Mouse (Mus musculus) liver, embryonic 16.5 days (tissue): ENCODE measurements around the gene Lrrc15. TPM values are rescaled to one million over a fixed set of nuclear protein-coding genes. Genes with fewer than 3 reads are reported as not detected.
A peak's percentile ranks its signal among the peaks of the same experiment; 100 is the strongest.

Source experiments
- ATAC-seq: fragments of 200-750 bp; cut with Nextera tagmentation; 2 replicates; pipeline ENCODE4 v1.8.0; 2017; ENCODE audit warnings: low read depth, mild to moderate bottlenecking, moderate number of reproducible peaks, moderate library complexity
- H3K27ac ChIP-seq: fragments of 300-500 bp; sonication (generic); 2 replicates; pipeline ENCODE4 v1.5.1; 2014; ENCODE audit warnings: mild to moderate bottlenecking, low read length
- H3K27me3 ChIP-seq: fragments of 300-500 bp; sonication (generic); 2 replicates; pipeline ENCODE4 v1.6.1; 2014; ENCODE audit warnings: low read depth, low read length, mixed read lengths; ENCODE audit not compliant: control insufficient read depth, insufficient read depth
- H3K36me3 ChIP-seq: fragments of 300-500 bp; sonication (generic); 2 replicates; pipeline ENCODE4 v1.6.1; 2014; ENCODE audit warnings: mild to moderate bottlenecking; ENCODE audit not compliant: control insufficient read depth, insufficient read depth
- H3K4me1 ChIP-seq: fragments of 300-500 bp; sonication (generic); 2 replicates; pipeline ENCODE4 v1.6.1; 2014; ENCODE audit warnings: low read depth, low read length, mixed read lengths; ENCODE audit not compliant: control insufficient read depth
- H3K4me2 ChIP-seq: fragments of 300-500 bp; sonication (generic); 2 replicates; pipeline ENCODE4 v1.6.1; 2014; ENCODE audit warnings: low read depth, low read length, mixed read lengths
- H3K4me3 ChIP-seq: fragments of 300-500 bp; sonication (generic); 2 replicates; pipeline ENCODE4 v1.5.1; 2014; ENCODE audit warnings: low read depth, mild to moderate bottlenecking, low read length
- H3K9ac ChIP-seq: fragments of 300-500 bp; sonication (generic); 2 replicates; pipeline ENCODE4 v1.6.1; 2014; ENCODE audit warnings: low read depth, low read length
- H3K9me3 ChIP-seq: fragments of 300-500 bp; sonication (generic); replicated peaks from 2 replicates; pipeline ENCODE4 v1.6.1; 2016; ENCODE audit warnings: low read length; ENCODE audit not compliant: control insufficient read depth
- WGBS: fragments of 180-500 bp; shearing (Covaris S2); extraction: QIAGEN DNeasy Blood & Tissue Kit; methylation state at CpG from one replicate; pipeline ENCODE4 v1.1.7; 2014; ENCODE audit not compliant: insufficient replicate concordance; 5-methylcytosine and 5-hydroxymethylcytosine counted together
- polyA plus RNA-seq: library from polyadenylated mRNA; unstranded; fragments of >200 nt; fragmentation: Nextera tagmentation; extraction: Ambion mirVana; gene quantifications from 2 replicates; pipeline ENCODE4 v1.2.1, GENCODE M21; 2015

The Lrrc15 gene
- 0.02 and 0.04 TPM in 2 replicates for polyA plus RNA-seq

GRCm38 (mm10) chr16:30282844-30283495 lies at the start of gene Lrrc15:
TSS of gene Lrrc15 (minus strand) at chr16:30283256.
- Histone ChIP-seq H3K36me3 (no peaks in the 10 kb centered on the region), H3K9me3 (no peaks in the 10 kb centered on the region), H3K27me3 (peaks cover 26% of the 10 kb centered on the region), H3K4me3 (0 out of 2 replicates have a peak within 1 kb of the TSS, but pooled peaks have one; percentile 18), H3K4me2 (peak within 1 kb of the TSS; percentile 41), H3K27ac (no peak within 1 kb of the TSS), H3K4me1 (no peaks in the 10 kb centered on the region), H3K9ac (no peak within 1 kb of the TSS)
- ATAC-seq = no peak
- WGBS = 9% methylated on average over 34 of the region's 34 CpGs

GRCm38 (mm10) chr16:30314236-30314635 lies 31.2 kb upstream of the Lrrc15 start:
- H3K9ac ChIP-seq = no peak overlapping the region
- peaks cover 4% of the 10 kb centered on the region for H3K36me3 ChIP-seq
- ATAC-seq = no peak
- no peak overlapping the region for H3K27ac ChIP-seq
- H3K4me2 ChIP-seq = no peak overlapping the region
- H3K4me3 ChIP-seq = no peak overlapping the region
- peaks cover 11% of the 10 kb centered on the region for H3K27me3 ChIP-seq
- H3K9me3 ChIP-seq = no peaks in the 10 kb centered on the region
- H3K4me1 ChIP-seq = peaks cover 17% of the 10 kb centered on the region

- Histone ChIP-seq H3K4me2 (peak within 1 kb of the TSS; percentile 86), H3K4me1 (peaks cover 26% of the 10 kb centered on the region), H3K9ac (no peak within 1 kb of the TSS), H3K4me3 (peak within 1 kb of the TSS; percentile 61), H3K36me3 (peaks cover 3% of the 10 kb centered on the region), H3K27me3 (peaks cover 33% of the 10 kb centered on the region), H3K27ac (no peak within 1 kb of the TSS), H3K9me3 (no peaks in the 10 kb centered on the region)
- ATAC-seq = peak; percentile 59
These were observed 27.6 kb upstream of the Lrrc15 start, which contains the start of gene Gp5 for GRCm38 (mm10) chr16:30310647-30311046. TSS of gene Gp5 (minus strand) at chr16:30310779.

GRCm38 (mm10) chr16:30310171-30310515 lies 27.1 kb upstream of the Lrrc15 start:
- ATAC-seq = no peak
- Histone ChIP-seq H3K9ac (no peak overlapping the region), H3K27ac (no peak overlapping the region), H3K4me3 (peak overlapping the region; percentile 61), H3K9me3 (no peaks in the 10 kb centered on the region), H3K4me1 (peaks cover 26% of the 10 kb centered on the region), H3K36me3 (no peaks in the 10 kb centered on the region; the same call in 1 of the 2 replicates), H3K27me3 (peaks cover 33% of the 10 kb centered on the region), H3K4me2 (peak overlapping the region; percentile 86)
- 24% methylated on average over 8 of the region's 8 CpGs for WGBS

- peaks cover 26% of the 10 kb centered on the region for H3K4me1 ChIP-seq
- no peak overlapping the region; the same call in 1 of the 2 replicates for H3K9ac ChIP-seq
- H3K4me2 ChIP-seq = peak overlapping the region; percentile 86
- no peaks in the 10 kb centered on the region for H3K36me3 ChIP-seq
- no peak for ATAC-seq
- H3K4me3 ChIP-seq = peak overlapping the region; percentile 61
- H3K9me3 ChIP-seq = no peaks in the 10 kb centered on the region
- peaks cover 33% of the 10 kb centered on the region for H3K27me3 ChIP-seq
- H3K27ac ChIP-seq = no peak overlapping the region
- WGBS = 2% methylated on average over 34 of the region's 34 CpGs
These were observed 26.5 kb upstream of the Lrrc15 start for GRCm38 (mm10) chr16:30309395-30310170.

- H3K27me3 ChIP-seq = peaks cover 33% of the 10 kb centered on the region
- peak; percentile 66 for ATAC-seq
- H3K9me3 ChIP-seq = no peaks in the 10 kb centered on the region
- no peak overlapping the region for H3K27ac ChIP-seq
- peak overlapping the region; percentile 6; the same call in 1 of the 2 replicates for H3K9ac ChIP-seq
- peaks cover 26% of the 10 kb centered on the region for H3K4me1 ChIP-seq
- WGBS = under 1% methylated on average over 72 of the region's 72 CpGs
- H3K4me2 ChIP-seq = peak overlapping the region; percentile 86
- peak overlapping the region; percentile 61 for H3K4me3 ChIP-seq
- no peaks in the 10 kb centered on the region for H3K36me3 ChIP-seq
These were observed 25.7 kb upstream of the Lrrc15 start for GRCm38 (mm10) chr16:30308616-30309394.

GRCm38 (mm10) chr16:30307961-30308615 lies 25.0 kb upstream of the Lrrc15 start:
- peak overlapping the region; percentile 61 for H3K4me3 ChIP-seq
- WGBS = 22% methylated on average over 29 of the region's 29 CpGs
- H3K27ac ChIP-seq = no peak overlapping the region
- H3K4me2 ChIP-seq = peak overlapping the region; percentile 86
- H3K4me1 ChIP-seq = peaks cover 26% of the 10 kb centered on the region
- peaks cover 33% of the 10 kb centered on the region for H3K27me3 ChIP-seq
- H3K9ac ChIP-seq = peak overlapping the region; percentile 6; the same call in 1 of the 2 replicates
- peak; percentile 10; the same call in 1 of the 2 replicates for ATAC-seq
- H3K36me3 ChIP-seq = no peaks in the 10 kb centered on the region
- H3K9me3 ChIP-seq = no peaks in the 10 kb centered on the region

- H3K4me3 ChIP-seq = no peak overlapping the region
- no peak overlapping the region for H3K9ac ChIP-seq
- no peak overlapping the region for H3K27ac ChIP-seq
- H3K4me2 ChIP-seq = no peak overlapping the region
- H3K9me3 ChIP-seq = no peaks in the 10 kb centered on the region
- H3K27me3 ChIP-seq = peaks cover 33% of the 10 kb centered on the region
- H3K4me1 ChIP-seq = peaks cover 26% of the 10 kb centered on the region
- ATAC-seq = no peak
- 53% methylated on average over 12 of the region's 12 CpGs for WGBS
- H3K36me3 ChIP-seq = no peaks in the 10 kb centered on the region
These were observed 24.2 kb upstream of the Lrrc15 start for GRCm38 (mm10) chr16:30307306-30307705.
